Mouse (Mus musculus) retina, postnatal 1 day (tissue): Measurements from ENCODE around the gene Med25.
A peak's percentile ranks its signal among the peaks of the same experiment; 100 is the strongest.

Experiments
- DNase-seq: peaks from one replicate; pipeline ENCODE4 v3.0.0-alpha.2; 2012

Med25 gene

DNA sequence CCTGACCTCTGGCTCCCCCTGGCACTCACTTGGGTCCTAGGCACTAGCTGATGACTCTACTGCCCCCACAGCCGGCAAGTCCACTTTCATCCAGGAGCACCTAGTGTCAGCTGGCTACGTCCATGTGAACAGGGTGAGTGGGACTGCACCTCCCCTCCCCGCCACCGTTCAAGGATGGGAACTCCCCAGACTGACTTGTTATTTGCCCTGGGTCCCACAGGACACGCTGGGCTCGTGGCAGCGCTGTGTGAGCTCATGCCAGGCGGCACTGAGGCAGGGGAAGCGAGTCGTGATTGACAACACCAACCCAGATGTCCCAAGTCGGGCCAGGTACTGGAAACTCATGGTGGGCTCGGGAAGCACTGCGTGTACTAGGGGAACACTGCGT is 31.1 kb downstream of the Med25 start:
- DNase-seq = no peak

DNA sequence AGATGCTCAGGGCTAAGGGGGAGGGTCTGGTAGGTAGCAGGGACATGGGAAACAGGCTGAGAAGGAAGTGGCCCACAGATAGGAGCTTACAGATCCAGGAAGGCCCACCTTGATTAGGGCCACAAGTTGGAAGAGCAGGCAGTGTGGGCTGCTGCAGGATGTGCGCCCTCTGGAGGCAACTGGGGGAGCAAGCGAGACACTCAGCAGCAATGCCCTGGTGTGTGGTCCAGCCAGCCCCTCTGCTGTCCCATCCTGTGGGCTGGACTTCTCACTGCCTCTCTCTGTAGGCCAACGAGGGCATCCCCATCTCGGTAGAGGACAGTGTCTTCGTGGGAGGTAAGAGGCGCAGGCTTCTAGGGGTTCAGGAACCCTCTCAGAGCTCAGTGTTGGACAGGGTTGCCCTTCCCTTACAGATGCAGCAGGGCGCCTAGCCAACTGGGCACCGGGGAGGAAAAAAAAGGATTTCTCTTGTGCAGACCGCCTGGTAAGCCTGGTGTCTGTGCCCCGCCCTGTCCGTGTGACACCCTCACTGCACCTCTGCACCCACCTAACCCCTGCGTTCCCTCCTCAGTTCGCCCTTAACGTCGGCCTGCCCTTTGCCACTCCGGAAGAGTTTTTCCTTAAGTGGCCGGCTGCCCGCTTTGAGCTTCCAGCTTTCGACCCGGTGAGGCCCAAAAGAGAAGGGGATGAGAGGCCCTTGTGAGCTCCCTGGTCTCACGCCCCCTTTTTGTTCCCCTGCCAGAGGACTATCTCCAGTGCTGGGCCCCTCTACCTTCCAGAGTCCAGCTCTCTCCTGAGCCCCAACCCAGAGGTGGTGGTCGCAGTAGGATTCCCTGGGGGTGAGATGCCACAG is 31.7 kb downstream of the Med25 start:
- peak; percentile 88 for DNase-seq

DNA sequence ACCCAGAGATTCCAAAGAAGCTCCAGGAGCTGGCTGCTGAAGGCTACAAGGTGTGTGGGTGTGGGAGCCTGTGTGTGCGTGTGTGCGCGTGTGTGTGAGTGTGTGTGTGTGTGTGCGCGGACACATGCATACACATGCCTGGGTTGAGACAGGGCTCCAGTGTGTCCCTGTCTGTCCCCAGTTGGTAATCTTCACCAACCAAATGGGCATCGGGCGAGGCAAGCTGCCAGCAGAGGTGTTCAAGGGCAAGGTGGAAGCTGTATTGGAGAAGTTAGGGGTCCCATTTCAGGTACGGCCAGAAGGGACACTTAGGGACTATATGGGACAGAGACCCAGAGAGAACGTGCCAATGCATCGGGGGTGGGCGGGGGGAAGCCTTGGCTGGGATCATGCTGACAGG is 32.6 kb downstream of the Med25 start:
- no peak for DNase-seq

DNA sequence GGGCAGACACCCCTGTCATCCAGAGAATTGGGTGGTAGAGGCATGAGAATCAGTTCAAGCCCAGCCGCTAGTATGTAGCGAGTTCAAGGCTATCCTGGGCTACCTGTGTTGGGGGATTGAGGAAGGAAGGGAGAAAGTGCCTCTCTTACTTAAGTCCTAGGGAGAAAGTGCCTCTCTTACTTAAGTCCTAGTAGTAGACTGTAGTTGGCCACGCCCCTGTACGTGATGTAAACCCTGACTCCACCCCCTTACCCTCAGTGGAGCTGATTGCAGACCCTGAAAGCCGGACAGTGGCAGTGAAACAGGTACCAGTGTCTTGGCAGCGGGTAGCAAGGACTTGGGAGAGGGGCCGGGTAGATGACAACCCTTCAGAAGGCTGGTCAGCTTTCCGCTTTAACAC is 34.6 kb downstream of the Med25 start:
- no peak for DNase-seq

DNA sequence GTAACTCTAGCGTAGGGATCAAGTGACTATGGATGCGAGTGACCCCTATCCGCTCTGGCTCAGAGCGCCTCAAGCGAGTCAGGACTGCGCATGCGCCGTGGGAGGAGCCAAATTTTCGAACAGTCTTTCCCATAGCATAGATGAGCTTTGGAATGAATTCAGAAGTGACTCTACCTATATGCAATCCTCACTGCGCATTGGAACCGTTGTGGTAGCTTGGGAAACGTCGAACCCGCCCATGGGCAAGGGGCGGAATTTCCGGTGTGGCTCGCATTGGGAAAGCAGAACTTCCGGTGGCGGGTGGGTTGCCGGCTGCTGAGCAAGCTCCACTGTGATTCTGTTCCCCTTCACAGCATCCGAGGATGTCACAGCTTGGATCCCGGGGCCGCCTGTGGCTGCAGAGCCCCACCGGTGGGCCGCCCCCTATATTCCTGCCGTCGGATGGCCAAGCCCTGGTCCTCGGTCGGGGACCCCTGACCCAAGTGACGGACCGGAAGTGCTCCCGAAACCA is 35.4 kb downstream of the Med25 start, which contains the start of gene Pnkp:
Gene Pnkp (plus strand): TSS at position 98 of the 511 bp plus-strand sequence.
- DNase-seq = peak; percentile 92

DNA sequence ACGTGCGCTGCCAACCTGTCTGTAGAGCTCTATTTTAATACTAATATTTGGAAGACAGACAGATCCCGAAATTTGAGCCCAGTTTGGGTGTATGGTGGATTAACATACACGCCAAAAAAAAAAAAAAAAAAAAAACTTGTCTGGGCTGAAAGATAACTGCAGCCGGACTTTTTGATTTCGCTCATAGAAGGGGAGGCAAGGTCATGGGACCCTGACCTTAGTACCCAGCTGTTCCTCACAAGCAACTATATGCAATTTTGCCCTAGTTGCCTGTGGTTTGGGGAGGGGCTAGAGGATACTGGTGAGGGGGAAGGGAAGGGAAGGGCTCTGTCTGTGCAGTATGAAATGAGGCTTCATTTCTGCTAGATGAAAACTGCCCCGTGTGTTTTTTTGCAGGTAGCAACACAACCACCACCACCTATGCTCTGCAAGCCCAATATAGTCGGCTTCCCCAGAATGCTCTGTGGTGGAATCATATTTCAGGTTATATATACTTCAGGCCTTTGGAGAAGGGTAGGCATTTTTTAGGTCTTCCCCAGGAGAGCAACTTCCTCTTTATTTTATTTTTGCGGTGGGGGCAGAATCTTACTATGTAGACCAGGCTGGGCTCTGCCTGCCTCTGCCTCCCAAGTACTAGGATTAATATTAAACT is 36.1 kb downstream of the Med25 start:
- no peak for DNase-seq

DNA sequence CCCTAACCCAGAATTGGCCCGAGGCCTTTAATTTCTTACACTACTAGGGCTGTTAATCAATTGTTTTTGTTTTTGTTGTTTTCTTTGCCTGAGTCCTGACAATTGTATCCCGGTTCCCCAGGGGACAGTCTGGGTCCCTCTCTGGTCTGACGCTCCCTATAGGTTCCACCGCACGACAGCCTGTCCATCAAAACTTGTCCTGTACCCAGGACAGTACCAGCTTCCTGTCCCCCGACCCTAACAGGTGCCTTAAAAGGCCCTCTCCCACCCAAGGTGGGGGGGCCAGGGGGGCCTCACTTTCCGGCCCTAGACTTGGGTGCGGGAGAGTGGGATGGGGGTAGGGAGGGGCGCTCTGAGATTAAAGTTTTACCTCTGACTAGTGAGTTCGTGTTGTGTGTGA is 37.5 kb downstream of the Med25 start:
- no peak for DNase-seq

DNA sequence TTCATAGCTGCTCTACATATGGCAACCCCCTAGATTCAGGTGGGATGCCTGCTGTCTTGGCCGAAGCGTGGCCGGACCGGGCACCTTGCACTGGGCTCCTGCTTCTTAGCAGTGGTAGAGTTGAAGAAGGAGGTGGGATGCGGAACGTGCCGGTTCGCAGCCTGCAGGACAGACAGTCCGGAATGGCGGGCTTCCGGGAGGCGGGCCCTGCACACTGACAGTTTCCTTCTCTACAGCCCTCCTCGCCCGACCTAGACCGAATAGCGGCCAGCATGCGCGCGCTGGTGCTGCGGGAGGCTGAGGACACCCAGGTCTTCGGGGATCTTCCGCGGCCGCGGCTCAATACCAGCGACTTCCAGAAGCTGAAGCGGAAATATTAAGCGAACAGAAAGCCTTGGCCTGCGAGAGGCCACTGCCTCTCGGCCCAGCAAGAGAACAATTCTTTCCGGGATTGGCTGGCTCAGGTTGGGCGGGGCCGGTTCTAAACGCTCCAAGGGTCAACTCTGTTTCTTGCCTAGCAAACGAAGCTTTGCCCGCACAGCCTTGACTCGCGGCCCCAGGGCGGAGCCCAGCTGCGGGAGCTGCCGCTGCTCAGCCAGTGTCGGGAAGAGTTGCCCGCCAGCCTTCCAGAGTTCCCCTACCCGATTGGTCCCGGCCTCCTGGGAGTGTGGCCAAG is 38.0 kb downstream of the Med25 start:
- peak; percentile 83 for DNase-seq

DNA sequence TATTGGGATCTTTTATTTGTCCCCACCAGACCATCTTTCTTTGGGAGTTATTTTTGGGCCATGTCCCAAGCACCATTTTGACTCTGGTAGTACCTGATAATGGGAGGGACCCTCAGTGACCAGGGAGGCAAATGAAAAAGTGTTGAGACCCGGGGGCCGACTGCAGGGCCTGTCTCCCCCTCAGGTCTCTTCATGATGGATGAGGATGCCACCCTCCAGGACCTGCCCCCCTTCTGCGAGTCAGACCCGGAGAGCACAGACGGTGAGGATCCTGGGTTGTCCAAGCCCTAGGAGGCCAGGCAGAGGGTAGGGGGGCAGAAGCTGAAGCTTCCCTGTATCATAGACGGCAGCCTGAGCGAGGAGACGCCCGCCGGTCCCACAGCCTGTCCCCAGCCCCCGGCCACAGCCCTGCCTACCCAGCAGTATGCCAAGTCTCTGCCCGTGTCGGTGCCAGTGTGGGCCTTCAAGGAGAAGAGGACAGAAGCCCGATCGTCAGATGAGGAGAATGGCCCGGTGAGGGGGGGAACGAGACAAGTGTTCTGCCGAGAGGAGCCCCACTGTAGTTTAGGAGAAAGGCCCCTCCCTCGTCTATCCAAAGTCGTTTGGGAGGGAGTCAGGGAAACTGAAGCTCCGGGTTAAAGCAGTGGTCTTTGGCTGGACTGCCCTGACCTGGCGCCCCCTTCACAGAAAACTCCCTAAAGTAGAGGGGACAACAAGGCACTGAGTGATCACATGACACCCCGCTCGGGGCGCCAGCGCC is 38.7 kb downstream of the Med25 start:
- no peak for DNase-seq

DNA sequence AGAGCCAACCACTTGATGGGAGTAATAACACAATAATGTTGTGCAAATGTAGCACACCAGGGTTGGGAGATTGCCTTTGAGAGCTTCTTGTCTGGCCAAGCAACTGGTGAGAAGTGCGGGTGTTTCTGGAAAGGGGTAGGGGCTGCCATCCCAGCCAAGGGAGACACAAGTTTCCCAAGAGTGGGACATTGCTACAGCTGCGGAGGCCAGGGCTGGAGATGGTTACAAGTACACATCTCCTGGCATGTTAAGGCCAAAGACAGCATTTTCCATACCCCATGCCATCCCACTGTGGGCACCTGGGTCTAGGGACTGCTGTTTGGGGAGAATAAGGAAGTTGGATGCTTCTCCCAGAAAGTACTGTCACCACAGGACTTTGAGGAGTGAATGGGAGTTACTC is 39.4 kb downstream of the Med25 start:
- DNase-seq = no peak

DNA sequence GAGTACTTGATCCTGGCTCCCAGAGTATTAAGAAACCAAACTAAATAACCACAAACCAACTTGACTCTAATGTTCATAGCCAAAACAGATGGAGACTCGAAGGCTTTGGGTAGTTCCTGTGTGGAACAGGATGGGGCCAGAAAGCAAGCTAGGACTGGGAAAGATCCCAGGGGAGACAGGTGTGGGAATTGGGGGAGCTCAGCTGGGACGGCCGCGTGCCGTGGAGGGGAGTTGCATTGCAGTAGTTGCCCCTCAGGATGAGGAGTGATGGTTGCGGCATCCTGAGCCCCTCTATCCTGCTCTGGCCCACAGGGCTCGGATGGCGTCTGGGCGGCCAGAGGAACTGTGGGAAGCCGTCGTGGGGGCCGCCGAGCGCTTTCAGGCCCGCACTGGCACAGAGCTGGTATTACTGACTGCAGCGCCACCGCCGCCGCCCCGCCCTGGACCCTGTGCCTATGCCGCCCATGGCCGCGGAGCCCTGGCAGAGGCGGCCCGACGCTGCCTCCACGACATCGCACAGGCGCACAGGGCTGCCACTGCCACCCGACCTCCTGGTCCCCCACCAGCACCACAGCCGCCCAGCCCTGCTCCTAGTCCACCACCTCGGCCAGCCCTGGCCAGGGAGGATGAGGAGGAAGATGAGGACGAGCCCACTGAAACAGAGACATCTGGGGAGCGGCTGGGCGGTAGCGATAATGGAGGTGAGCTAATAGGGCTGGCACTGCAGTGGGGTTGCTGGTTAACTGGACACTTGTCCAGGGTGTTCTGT is 40.1 kb downstream of the Med25 start:
- DNase-seq = no peak

DNA sequence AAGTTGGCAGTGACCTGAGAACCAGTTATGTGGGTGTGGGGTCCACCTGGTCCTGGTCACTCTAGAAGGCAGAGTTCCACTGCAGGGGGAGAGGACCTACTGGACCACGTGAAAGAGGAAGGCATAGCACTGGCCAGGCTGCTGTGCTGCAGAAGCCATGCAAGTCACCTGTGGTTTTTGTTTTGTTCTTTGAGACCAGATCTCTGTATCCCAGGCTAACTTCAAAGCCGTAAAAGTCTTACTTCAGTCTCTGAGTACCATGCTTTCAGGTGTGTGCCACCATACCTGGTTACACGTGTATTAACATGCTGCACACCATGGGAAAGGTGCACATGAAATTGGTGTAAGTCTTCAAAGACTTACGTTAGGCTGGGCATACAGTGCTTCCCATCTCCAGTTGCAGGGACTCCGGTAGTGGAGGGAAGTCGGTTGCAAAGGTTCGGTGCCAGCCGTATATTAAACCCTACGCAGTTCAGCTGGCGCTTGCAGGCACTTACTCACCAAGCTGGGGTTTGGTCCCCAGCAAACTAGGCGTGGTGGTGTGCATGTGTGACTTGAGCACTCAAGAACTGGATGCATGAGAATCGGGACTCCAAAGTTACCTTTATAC is 40.8 kb downstream of the Med25 start:
- DNase-seq = no peak

DNA sequence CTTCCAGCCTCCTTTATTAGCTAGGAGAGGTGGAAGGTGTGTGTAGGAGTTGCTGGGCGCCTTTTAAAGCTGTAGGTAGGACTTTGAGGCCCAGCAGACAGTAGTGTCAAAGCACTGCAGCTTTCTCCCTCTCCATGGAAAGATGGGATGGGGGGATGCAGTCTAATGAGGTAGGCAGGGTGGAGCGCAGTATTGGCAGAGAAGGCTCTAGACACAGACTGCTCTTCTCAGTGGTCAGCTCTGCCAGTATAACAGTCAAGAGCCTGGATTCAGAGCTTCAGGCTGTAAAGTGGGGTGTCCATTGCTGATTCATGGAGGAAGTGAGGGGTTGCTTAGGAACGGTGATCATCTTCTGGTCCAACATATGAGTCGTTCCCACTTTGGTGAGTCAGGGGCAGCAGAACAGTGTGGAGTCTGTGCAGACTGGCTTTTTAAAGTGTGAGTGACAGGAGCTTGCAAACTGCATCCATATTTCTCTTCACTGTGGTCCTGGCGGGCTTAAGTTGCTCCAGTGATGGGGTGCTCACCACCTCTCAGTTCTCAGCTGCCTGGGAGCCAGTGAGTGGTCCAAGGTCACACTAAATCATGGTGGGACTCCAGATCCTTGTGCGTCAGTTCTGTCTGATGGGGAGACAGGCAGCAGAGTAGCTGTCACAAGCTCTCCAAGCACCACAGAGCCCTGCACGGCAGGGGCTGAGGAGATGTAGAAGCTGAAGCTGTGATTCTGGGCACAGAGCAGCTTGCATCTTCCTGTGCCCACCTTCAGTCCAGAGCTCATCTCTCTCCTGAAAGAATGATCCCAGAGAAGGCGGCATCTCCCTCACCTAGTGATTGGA is 41.5 kb downstream of the Med25 start:
- DNase-seq = no peak

DNA sequence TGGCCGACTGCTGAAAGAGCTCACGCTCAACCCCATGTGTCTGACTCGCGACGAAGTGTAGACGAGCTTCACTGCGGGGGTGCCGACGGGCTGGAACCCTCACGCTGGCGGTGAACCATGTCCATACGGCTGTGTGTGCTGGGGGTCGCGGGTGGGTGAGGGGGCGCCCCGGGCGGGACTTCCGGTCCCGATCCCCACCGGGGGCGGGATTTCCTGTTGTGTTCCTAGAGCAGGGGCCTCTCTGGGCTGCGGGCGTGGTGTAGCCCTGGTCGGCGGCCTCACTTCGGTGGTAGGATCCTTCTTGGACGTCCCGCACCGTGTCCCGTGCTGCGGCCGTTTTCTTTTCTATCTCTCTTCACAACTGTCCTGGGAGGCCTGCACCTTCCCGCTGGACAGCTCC is 42.4 kb downstream of the Med25 start:
- peak; percentile 87 for DNase-seq

DNA sequence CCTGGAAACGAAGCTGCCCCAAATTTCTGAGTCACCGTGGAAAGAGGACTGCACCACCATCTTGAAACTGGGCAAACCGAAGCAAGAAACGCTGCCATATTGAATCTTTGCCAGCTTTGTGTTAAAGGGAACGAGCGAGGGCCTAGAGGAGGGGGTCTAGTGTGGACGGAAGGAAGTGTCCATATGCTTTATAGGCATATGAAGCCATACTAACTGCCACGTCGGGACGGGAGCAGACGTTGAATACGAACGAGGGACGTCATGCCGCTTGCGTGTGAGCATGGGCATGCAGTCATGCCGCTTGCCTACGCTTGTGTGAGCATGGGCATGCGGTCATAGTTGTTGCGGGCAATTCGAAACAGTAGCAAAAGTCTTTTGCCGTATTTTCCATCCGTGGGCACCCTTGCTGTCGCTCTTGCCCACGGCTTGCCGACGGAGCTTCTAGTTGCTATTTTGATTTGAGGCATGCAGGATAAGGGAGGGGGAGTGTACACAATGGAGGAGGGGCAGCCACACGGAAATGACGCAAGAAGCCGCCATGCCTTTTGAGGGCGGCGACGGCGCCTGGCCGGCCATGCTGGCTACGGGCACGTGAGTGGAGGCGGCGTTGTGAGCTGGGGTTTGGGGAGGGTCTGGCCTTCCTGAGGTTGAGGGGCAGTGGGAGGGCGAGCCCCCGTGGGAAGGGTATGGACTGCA is 42.9 kb downstream of the Med25 start:
- DNase-seq = peak; percentile 98

DNA sequence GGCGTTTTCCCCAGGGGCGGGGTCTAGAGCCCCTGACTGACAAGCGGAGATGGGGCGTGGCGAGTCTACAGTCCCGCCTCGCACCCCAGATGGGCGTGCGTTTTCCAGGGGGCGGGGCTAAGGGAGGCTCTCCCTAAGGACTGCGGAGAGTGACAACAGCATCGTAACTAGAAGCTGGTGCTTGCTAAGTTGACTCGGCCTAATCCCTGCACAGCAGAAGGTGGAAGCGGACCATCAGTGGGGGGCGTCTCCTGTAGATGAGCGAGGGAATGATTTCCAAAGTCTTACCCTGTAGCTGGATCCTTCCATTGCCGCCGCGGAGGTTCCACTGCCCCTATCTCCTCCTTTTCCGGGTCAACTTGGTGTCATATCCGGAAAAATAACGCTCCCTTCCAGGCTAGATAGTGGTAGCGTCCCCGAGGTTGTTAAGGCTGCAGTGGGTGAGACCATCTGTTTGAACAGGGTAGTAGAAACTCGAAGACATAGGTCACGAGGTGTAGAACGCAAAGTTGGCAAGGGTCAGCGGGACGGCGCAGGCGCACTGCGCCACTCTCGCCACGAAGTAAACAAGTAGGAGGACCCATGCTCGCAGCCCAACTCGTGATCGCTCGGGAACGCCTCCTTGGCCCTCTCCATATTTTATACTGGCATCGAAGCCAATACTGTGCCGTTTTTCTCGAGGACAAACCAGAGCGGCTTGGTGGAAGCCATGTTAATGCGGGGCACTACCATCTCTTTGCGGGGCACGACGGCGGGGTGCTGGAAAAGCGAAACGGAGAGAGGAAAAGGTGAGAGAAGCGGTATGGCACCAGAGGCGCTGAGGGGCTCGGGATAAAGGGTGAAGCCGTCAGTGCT is 43.7 kb downstream of the Med25 start, which contains the start of the genes Akt1s1 and Tbc1d17:
Gene Akt1s1 (plus strand): TSS at position 431 of the 855 bp plus-strand sequence.
Gene Tbc1d17 (minus strand): TSS at position 519 of the 855 bp plus-strand sequence.
- DNase-seq = peak; percentile 100

DNA sequence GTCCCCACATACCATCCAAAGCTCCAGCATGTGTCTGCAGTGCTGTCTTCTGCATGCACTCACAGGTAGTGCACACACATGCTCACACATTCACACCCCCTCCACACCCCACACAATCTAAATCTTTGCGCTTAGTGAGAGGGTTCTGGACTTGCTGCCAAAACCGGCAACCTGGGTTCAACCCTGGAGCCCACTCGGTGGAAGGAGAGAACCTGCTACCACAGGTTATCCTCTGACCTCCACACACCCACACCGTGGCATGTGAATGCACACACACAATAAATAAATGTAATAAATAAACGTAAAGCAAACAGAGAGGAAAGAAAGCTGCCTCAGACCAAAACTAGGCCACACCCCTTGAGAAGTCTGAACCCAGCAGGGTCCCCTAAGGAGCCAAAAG is 44.7 kb downstream of the Med25 start:
- DNase-seq = no peak

DNA sequence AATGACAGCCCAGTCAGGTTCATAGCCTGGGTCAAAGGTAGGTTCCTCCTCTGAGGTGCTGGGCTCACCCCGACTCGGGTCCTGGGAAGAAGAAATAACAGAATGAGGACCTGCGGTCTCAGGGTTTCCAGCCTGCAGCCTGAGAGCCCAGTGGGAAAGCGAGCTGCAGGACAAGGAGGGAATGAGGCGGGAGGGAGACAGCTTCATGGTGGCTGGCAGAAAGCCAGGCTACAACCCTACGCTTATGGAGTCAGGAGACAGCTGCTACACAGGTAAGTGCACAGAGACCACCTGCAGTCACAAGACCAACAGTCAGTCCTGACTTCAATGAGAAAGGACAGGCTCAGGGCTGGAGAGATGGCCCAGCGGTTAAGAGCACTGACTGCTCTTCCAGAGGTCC is 45.7 kb downstream of the Med25 start:
- DNase-seq = no peak

DNA sequence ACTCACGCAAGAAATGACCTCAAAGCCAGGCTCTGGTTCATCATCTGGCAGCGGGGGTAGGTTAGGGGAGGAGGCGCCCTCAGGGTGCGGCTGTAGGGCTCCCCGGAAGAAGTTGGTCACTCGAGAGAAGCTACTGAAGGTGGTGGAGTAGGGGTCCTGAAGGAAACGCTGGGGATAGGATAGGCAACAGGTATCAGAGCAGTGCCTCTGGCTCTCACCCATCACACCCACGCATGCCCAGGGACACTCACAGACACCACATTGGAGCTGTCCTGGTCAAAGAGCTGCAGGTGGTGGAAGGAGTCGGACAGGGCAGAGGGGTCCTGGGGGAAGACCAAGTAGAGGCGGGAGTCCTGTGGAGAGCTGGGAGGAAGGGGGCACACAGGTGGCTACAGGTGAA is 47.5 kb downstream of the Med25 start:
- DNase-seq = no peak
